Mouse (Mus musculus): ENCODE measurements around the gene Jak2. TPM values are rescaled to one million over a fixed set of nuclear protein-coding genes. Genes with fewer than 3 reads are reported as not detected.

The Jak2 gene
- total and polyA plus RNA-seq, 2 experiments from 2014 or later: 13.2 to 52.5 TPM

- Histone ChIP-seq H3K9me3 (ENCODE audit: low read length) (no peaks in the 10 kb centered on the region), H3K4me2 (ENCODE audit: low read depth) (peak overlapping the region; percentile 70), H3K4me3 (ENCODE audit: low read depth, low read length) (peak overlapping the region; percentile 91), H3K4me1 (ENCODE audit: insufficient read depth) (peaks cover 36% of the 10 kb centered on the region), H3K27ac (ENCODE audit: low read depth, low read length) (peak overlapping the region; percentile 96; the same call in 1 of the 2 replicates), H3K9ac (peak overlapping the region; percentile 90; the same call in 1 of the 2 replicates), H3K27me3 (ENCODE audit: insufficient read depth, low read length) (no peaks in the 10 kb centered on the region), H3K36me3 (ENCODE audit: insufficient read depth) (no peaks in the 10 kb centered on the region)
- no peak for ATAC-seq
- WGBS: 18% methylated on average over 10 of the region's 10 CpGs
- DNase-seq: peak; percentile 37
- TF ChIP-seq CTCF (IDR thresholded peaks at IDR 0.05; ENCODE audit: low read depth): no peak
Measured at GRCm38 (mm10) chr19:29252831-29253545, 1.4 kb downstream of the Jak2 start.

DNA sequence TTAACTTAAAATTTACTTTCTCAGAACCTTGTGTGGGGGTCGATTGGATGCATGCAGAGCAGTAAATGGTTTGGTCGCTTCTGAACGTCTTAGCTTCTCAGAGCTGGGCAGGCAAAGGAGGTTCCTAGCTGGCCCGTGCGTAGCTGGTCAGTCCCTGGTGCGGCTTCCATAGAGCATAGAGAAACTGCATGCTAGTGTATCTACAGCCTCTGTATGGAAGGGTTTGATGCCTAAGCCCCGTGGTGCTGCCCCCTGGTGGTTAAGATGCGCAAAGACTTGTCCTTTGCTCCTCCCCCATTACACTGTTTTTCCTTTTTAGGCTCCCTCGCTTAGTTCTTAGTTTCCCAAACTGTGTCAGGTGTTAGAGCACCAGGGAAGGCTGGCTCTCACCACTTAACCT, 2.1 kb downstream of the Jak2 start:
- Histone ChIP-seq H3K27ac (ENCODE audit: low read depth, low read length) (no peak overlapping the region), H3K36me3 (ENCODE audit: insufficient read depth) (no peaks in the 10 kb centered on the region), H3K27me3 (ENCODE audit: insufficient read depth, low read length) (no peaks in the 10 kb centered on the region), H3K4me1 (ENCODE audit: insufficient read depth) (peaks cover 33% of the 10 kb centered on the region), H3K9ac (peak overlapping the region; percentile 90; the same call in 1 of the 2 replicates), H3K4me3 (ENCODE audit: low read depth, low read length) (peak overlapping the region; percentile 91), H3K9me3 (ENCODE audit: low read length) (no peaks in the 10 kb centered on the region), H3K4me2 (ENCODE audit: low read depth) (peak overlapping the region; percentile 70)
- DNase-seq (peak; percentile 89), ATAC-seq (peak; percentile 25)
- TF ChIP-seq CTCF (IDR thresholded peaks at IDR 0.05; ENCODE audit: low read depth): peak; percentile 98
- WGBS: 2% methylated on average over 9 of the region's 9 CpGs

DNA sequence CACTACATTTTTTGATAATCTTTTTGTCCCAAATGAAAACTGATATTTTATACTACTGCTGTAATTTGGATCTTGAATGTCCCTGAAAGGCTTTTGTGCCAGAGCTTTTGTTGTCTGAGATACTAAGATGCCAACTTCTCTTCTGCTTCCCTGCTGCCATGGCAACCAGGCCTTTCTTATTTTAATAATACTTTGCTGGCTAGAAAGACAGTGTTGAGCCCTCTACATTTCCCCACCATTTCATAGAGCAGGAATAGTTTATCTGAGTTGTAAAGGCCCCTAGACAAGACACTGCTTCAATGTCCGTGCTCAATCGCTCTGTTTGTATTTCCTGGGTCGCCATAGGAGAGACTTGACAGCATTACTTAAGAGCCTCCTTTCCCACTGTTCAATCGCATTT, 3.0 kb downstream of the Jak2 start:
- Histone ChIP-seq H3K9ac (peak overlapping the region; percentile 33; the same call in 1 of the 2 replicates), H3K9me3 (ENCODE audit: low read length) (no peaks in the 10 kb centered on the region), H3K4me2 (ENCODE audit: low read depth) (peak overlapping the region; percentile 70), H3K4me1 (ENCODE audit: insufficient read depth) (peaks cover 29% of the 10 kb centered on the region), H3K4me3 (ENCODE audit: low read depth, low read length) (peak overlapping the region; percentile 91), H3K27me3 (ENCODE audit: insufficient read depth, low read length) (no peaks in the 10 kb centered on the region), H3K36me3 (ENCODE audit: insufficient read depth) (no peaks in the 10 kb centered on the region), H3K27ac (ENCODE audit: low read depth, low read length) (peak overlapping the region; percentile 2; the same call in 1 of the 2 replicates)
- no peak for ATAC-seq
- TF ChIP-seq CTCF (IDR thresholded peaks at IDR 0.05; ENCODE audit: low read depth): no peak
- WGBS: 2% methylated on average over 4 of the region's 4 CpGs
- DNase-seq: peak; percentile 36

DNA sequence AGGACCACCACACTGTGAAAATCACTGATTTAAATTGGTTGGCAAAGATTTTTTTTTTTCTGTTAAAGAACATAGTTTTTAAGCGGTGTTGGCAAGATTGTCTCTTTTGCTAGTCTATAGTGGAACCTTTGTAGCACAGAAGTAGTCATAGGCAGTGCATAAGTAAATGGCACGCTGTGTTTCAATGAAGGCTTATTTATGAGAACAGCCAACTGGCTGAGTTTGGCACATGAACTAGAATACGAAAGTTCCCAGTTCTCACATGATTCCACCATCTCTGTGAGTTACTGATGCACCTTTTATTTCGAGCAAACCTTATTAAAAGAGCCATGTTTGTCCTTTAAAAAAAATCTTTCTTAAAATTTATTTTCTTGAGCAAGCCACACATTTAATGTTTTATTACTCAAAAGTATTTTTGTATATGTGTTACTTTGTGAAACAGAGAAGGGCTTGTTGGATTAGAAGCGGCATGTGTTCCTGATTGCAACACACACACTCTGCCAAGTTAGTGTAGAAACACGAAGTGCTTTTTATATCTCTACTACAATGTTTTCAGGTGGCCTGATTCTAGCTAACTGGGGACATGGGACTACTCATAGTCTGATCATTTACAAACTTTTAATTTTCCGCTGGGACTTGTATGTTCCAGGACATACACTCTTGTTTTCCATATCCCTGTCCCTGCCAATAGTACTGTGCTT, 3.8 kb downstream of the Jak2 start:
- Histone ChIP-seq H3K36me3 (ENCODE audit: insufficient read depth) (no peaks in the 10 kb centered on the region), H3K4me2 (ENCODE audit: low read depth) (peak overlapping the region; percentile 70), H3K27me3 (ENCODE audit: insufficient read depth, low read length) (no peaks in the 10 kb centered on the region), H3K9ac (no peak overlapping the region), H3K27ac (ENCODE audit: low read depth, low read length) (peak overlapping the region; percentile 2; the same call in 1 of the 2 replicates), H3K4me3 (ENCODE audit: low read depth, low read length) (0 out of 2 replicates have a peak overlapping the region, but pooled peaks have one; percentile 91), H3K4me1 (ENCODE audit: insufficient read depth) (peaks cover 26% of the 10 kb centered on the region), H3K9me3 (ENCODE audit: low read length) (no peaks in the 10 kb centered on the region)
- DNase-seq (no peak), ATAC-seq (no peak)
- WGBS: 44% methylated on average over 7 of the region's 7 CpGs
- TF ChIP-seq CTCF (IDR thresholded peaks at IDR 0.05; ENCODE audit: low read depth): no peak

- Histone ChIP-seq H3K27me3 (ENCODE audit: insufficient read depth, low read length) (no peaks in the 10 kb centered on the region), H3K4me1 (ENCODE audit: insufficient read depth) (no peaks in the 10 kb centered on the region), H3K27ac (ENCODE audit: low read depth, low read length) (no peak overlapping the region), H3K9ac (no peak overlapping the region), H3K4me2 (ENCODE audit: low read depth) (no peak overlapping the region), H3K36me3 (ENCODE audit: insufficient read depth) (no peaks in the 10 kb centered on the region), H3K4me3 (ENCODE audit: low read depth, low read length) (no peak overlapping the region), H3K9me3 (ENCODE audit: low read length) (no peaks in the 10 kb centered on the region)
- 68% methylated on average over 9 of the region's 9 CpGs for WGBS
- no peak for TF ChIP-seq CTCF (IDR thresholded peaks at IDR 0.05; ENCODE audit: low read depth)
- ATAC-seq (no peak), DNase-seq (no peak)
Measured at GRCm38 (mm10) chr19:29261638-29262037, 10.0 kb downstream of the Jak2 start.

- ATAC-seq (no peak), DNase-seq (no peak)
- no peak overlapping the region for H3K27ac ChIP-seq (ENCODE audit: low read depth, low read length)
- no peak overlapping the region for H3K4me2 ChIP-seq (ENCODE audit: low read depth)
- H3K36me3 ChIP-seq (ENCODE audit: insufficient read depth): no peaks in the 10 kb centered on the region
- 97% methylated on average over 1 of the region's 1 CpGs for WGBS
- H3K9ac ChIP-seq: no peak overlapping the region
- no peaks in the 10 kb centered on the region for H3K27me3 ChIP-seq (ENCODE audit: insufficient read depth, low read length)
- no peaks in the 10 kb centered on the region for H3K4me1 ChIP-seq (ENCODE audit: insufficient read depth)
- no peak overlapping the region for H3K4me3 ChIP-seq (ENCODE audit: low read depth, low read length)
- H3K9me3 ChIP-seq (ENCODE audit: low read length): no peaks in the 10 kb centered on the region
- no peak for TF ChIP-seq CTCF (IDR thresholded peaks at IDR 0.05; ENCODE audit: low read depth)
Measured at GRCm38 (mm10) chr19:29263492-29263891, 11.9 kb downstream of the Jak2 start.

DNA sequence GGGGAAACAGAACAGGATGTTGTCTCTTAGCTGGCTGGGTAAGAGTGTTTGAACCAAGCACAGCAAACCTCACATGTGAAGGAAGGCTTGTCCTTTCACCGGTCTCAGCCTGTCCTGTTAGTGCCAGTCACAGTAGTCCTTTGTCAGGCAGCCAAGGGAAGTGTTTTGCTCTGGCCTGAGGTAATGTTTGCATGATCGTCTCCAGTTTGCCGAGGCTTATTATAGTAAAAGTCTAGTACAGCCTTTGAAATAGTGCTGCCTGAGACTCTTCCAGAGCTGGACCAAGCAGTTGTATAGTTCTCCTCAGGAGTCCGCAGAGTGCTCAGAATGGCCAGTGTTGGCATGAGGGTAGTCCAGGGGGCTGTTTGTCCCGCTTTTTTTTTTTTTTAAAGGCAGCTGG, 13.9 kb downstream of the Jak2 start:
- Histone ChIP-seq H3K4me1 (ENCODE audit: insufficient read depth) (no peaks in the 10 kb centered on the region), H3K4me2 (ENCODE audit: low read depth) (no peak overlapping the region), H3K4me3 (ENCODE audit: low read depth, low read length) (no peak overlapping the region), H3K27ac (ENCODE audit: low read depth, low read length) (peak overlapping the region; percentile 40; the same call in 1 of the 2 replicates), H3K9me3 (ENCODE audit: low read length) (no peaks in the 10 kb centered on the region), H3K36me3 (ENCODE audit: insufficient read depth) (no peaks in the 10 kb centered on the region), H3K27me3 (ENCODE audit: insufficient read depth, low read length) (no peaks in the 10 kb centered on the region), H3K9ac (no peak overlapping the region)
- no peak for TF ChIP-seq CTCF (IDR thresholded peaks at IDR 0.05; ENCODE audit: low read depth)
- 9% methylated on average over 5 of the region's 5 CpGs for WGBS
- ATAC-seq (peak; percentile 77), DNase-seq (peak; percentile 57)

Data from forebrain, postnatal 0 days (tissue).